Mouse (Mus musculus) 416B (cell line): Measurements from ENCODE around the gene Hnrnpm.
A peak's percentile ranks its signal among the peaks of the same experiment; 100 is the strongest.
"Not testable (repeated sequence)": the region's sequence is repeated elsewhere in the genome, so short reads cannot be mapped to it uniquely, and the experiment has no call there.

ENCODE experiments used
- DNase-seq: peaks from one replicate; pipeline ENCODE4 v3.0.0; 2011; ENCODE audit warnings: low read depth

Hnrnpm gene

GRCm38 (mm10) chr17:33673837-33674236 is 12.8 kb downstream of the Hnrnpm start:
- DNase-seq: no peak

- DNase-seq: no peak
Measured at GRCm38 (mm10) chr17:33669681-33670080, 17.0 kb downstream of the Hnrnpm start.

GRCm38 (mm10) chr17:33666813-33667212 is 19.8 kb downstream of the Hnrnpm start:
- no peak for DNase-seq

- DNase-seq: no peak
Measured at GRCm38 (mm10) chr17:33649781-33650475, 36.7 kb downstream of the Hnrnpm start.

GRCm38 (mm10) chr17:33645073-33645472 is 41.6 kb downstream of the Hnrnpm start:
- DNase-seq: no peak

GRCm38 (mm10) chr17:33644068-33644467 is 42.6 kb downstream of the Hnrnpm start:
- no peak for DNase-seq

GRCm38 (mm10) chr17:33639743-33640142 is 46.9 kb downstream of the Hnrnpm start:
- DNase-seq: peak; percentile 88

- peak; percentile 80 for DNase-seq
Measured at GRCm38 (mm10) chr17:33637516-33638276, 49.0 kb downstream of the Hnrnpm start, which contains the start of gene Pram1. Pram1 (plus strand) TSS chr17:33638056.

- DNase-seq: no peak
Measured at GRCm38 (mm10) chr17:33637038-33637437, 49.6 kb downstream of the Hnrnpm start.

GRCm38 (mm10) chr17:33631796-33632195 is 54.9 kb downstream of the Hnrnpm start:
- DNase-seq: no peak

GRCm38 (mm10) chr17:33631236-33631635 is 55.4 kb downstream of the Hnrnpm start:
- DNase-seq: no peak

GRCm38 (mm10) chr17:33630171-33630895 is 56.3 kb downstream of the Hnrnpm start:
- no peak for DNase-seq

GRCm38 (mm10) chr17:33629487-33630125 is 57.1 kb downstream of the Hnrnpm start:
- DNase-seq: no peak

- peak; percentile 98 for DNase-seq
Measured at GRCm38 (mm10) chr17:33628621-33629486, 57.8 kb downstream of the Hnrnpm start, which contains the start of gene Zfp414. Zfp414 (plus strand) TSS chr17:33629090.

GRCm38 (mm10) chr17:33627281-33627680 is 59.4 kb downstream of the Hnrnpm start:
- DNase-seq: no peak

- not testable (repeated sequence) for DNase-seq
Measured at GRCm38 (mm10) chr17:33613726-33614125, 72.9 kb downstream of the Hnrnpm start.

- DNase-seq: peak; percentile 75
Measured at GRCm38 (mm10) chr17:33610548-33610947, 76.1 kb downstream of the Hnrnpm start.

- DNase-seq: no peak
Measured at GRCm38 (mm10) chr17:33607273-33607672, 79.4 kb downstream of the Hnrnpm start.

- DNase-seq: no peak
Measured at GRCm38 (mm10) chr17:33601947-33602346, 84.7 kb downstream of the Hnrnpm start.

- DNase-seq: no peak
Measured at GRCm38 (mm10) chr17:33600831-33601230, 85.8 kb downstream of the Hnrnpm start.

- DNase-seq: no peak
Measured at GRCm38 (mm10) chr17:33599836-33600475, 86.7 kb downstream of the Hnrnpm start.
